Mouse (Mus musculus) testis, adult 2 months (tissue): ENCODE measurements around the gene Amigo1. TPM values are rescaled to one million over a fixed set of nuclear protein-coding genes. Genes with fewer than 3 reads are reported as not detected.

ENCODE experiments used
- H3K27ac ChIP-seq: fragments of 200-500 bp; 2 replicates; pipeline ENCODE4 v1.5.1; 2012; ENCODE audit warnings: low read depth, low read length; ENCODE audit not compliant: control insufficient read depth, insufficient read depth
- H3K27me3 ChIP-seq: fragments of 200-500 bp; 2 replicates; pipeline ENCODE4 v1.6.1; 2012; ENCODE audit warnings: mild to moderate bottlenecking, low read length, moderate library complexity; ENCODE audit not compliant: control insufficient read depth, insufficient read depth
- H3K36me3 ChIP-seq: fragments of 200-500 bp; 2 replicates; pipeline ENCODE4 v1.6.1; 2012; ENCODE audit warnings: mild to moderate bottlenecking, low read length; ENCODE audit not compliant: control insufficient read depth, insufficient read depth
- H3K4me1 ChIP-seq: fragments of 200-500 bp; 2 replicates; pipeline ENCODE4 v1.6.1; 2012; ENCODE audit warnings: low read length; ENCODE audit not compliant: control insufficient read depth, insufficient read depth
- H3K4me3 ChIP-seq: fragments of 200-500 bp; 2 replicates; pipeline ENCODE4 v1.5.1; 2012; ENCODE audit warnings: low read depth, mild to moderate bottlenecking, low read length, moderate library complexity, mixed read lengths; ENCODE audit not compliant: control insufficient read depth
- CTCF ChIP-seq: fragments of 200-500 bp; IDR thresholded peaks from 2 replicates; pipeline ENCODE4 v1.5.1; 2012; ENCODE audit warnings: low read depth, mild to moderate bottlenecking, inconsistent platforms, low read length, moderate library complexity; ENCODE audit not compliant: control insufficient read depth, insufficient read depth, insufficient replicate concordance
- POLR2A ChIP-seq: fragments of 200-500 bp; IDR thresholded peaks from 2 replicates; pipeline ENCODE4 v1.6.1; 2012; ENCODE audit warnings: low read depth, mild to moderate bottlenecking, inconsistent platforms, low read length, moderate library complexity; ENCODE audit not compliant: control insufficient read depth
- polyA plus RNA-seq: library from polyadenylated mRNA; depleted of rRNA; stranded (reverse); fragments of >200 nt; gene quantifications from 2 replicates; pipeline ENCODE4 v1.2.3, GENCODE M21; 2012

The Amigo1 gene
- polyA plus RNA-seq, 1 experiment = 1.1 TPM

DNA sequence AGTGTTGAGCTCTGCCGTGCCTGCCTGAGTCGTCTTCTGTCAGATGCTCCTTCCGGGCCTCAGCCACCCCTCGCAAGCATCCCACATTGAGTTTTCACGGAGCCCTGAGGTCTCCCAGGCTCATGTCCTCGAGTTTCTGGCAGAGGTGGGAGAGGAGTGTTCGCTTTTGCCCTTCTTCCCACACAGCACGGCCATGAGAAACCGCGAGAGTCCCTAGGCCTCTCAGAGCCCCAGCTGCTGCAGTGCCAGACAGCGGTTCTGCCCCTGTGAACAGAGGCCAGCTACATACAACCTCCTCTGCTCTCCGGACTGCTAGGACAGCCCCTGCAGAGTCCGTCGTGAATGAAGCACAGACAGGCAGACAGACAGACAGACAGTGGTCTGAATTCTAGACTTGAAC, 18.6 kb upstream of the Amigo1 start:
- Histone ChIP-seq H3K27ac (no peak overlapping the region), H3K4me1 (peaks cover 14% of the 10 kb centered on the region), H3K4me3 (no peak overlapping the region)

DNA sequence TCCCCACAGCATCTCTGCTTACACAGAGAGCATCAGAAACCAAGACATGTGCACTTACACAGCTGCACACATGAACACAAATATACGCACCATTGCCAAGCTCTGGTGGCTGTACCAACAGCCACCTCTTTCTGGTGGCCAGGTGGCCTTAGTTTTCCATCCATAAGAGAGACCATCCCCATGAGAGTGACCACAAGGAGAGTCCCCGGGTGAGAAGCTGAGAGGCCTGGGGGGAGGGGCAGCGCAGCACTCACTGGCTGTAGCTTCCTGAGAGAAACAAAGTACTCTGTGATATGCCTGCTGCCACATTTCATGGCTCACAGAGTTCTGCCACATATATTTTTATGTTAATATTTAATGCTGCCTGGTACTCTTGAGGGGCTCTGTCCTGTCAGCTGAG, 16.9 kb upstream of the Amigo1 start:
- H3K4me1 ChIP-seq = peaks cover 12% of the 10 kb centered on the region
- no peak for TF ChIP-seq CTCF
- no peak for TF ChIP-seq POLR2A

More for the DNA sequence above, 18.6 kb upstream of the Amigo1 start:
- Histone ChIP-seq H3K27me3 (no peaks in the 10 kb centered on the region), H3K36me3 (no peaks in the 10 kb centered on the region)
- no peak for TF ChIP-seq CTCF
- TF ChIP-seq POLR2A = no peak

DNA sequence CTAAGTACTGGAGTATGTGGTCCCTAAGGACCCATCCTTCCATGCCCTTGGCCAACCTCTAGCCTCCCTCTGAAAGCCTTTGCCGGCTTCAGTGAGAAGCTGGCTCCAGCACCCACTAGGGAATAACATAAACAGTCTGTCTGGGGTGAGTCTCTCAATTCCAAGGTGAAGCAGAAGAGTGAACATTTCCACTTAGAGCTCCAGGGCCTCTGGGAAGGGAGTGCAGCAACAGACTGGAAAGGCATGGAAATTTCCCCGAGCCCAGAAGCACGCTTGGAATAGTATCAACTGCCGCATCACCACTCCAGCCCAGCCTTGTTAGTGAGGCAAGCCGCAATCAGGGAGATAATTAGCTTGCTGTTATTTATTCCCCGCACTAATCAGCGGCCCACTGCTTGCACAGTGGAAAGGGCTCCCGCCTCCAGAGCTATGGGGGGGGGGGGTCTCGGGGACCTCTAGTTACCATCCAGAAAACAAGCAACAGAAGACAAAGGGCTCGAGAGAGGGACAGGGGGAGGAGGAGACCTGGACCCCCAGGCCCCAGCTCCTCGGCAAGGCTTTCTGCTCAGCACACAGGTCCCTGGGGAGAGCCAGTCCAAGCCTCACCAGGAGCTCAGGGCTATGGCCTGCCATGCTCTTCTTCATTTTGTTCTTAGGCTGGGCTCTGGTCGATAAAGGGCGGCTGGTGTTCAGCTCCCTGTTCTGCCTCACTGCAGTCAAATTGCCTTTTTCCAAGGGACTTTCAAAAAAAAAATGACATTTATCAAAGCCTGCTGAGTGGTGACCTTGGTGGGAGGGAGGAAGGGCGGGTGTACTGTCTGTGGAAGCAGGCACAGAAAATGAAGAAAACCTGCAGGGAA, 11.2 kb upstream of the Amigo1 start:
- no peaks in the 10 kb centered on the region for H3K36me3 ChIP-seq
- TF ChIP-seq CTCF (no peak), POLR2A (no peak)
- no peaks in the 10 kb centered on the region for H3K27me3 ChIP-seq
- H3K4me1 ChIP-seq = peaks cover 3% of the 10 kb centered on the region; the same call in 1 of the 2 replicates
- no peak overlapping the region for H3K27ac ChIP-seq
- H3K4me3 ChIP-seq = no peak overlapping the region

More for the DNA sequence above, 16.9 kb upstream of the Amigo1 start:
- no peak overlapping the region for H3K4me3 ChIP-seq
- no peak overlapping the region for H3K27ac ChIP-seq
- H3K27me3 ChIP-seq = no peaks in the 10 kb centered on the region
- H3K36me3 ChIP-seq = no peaks in the 10 kb centered on the region

DNA sequence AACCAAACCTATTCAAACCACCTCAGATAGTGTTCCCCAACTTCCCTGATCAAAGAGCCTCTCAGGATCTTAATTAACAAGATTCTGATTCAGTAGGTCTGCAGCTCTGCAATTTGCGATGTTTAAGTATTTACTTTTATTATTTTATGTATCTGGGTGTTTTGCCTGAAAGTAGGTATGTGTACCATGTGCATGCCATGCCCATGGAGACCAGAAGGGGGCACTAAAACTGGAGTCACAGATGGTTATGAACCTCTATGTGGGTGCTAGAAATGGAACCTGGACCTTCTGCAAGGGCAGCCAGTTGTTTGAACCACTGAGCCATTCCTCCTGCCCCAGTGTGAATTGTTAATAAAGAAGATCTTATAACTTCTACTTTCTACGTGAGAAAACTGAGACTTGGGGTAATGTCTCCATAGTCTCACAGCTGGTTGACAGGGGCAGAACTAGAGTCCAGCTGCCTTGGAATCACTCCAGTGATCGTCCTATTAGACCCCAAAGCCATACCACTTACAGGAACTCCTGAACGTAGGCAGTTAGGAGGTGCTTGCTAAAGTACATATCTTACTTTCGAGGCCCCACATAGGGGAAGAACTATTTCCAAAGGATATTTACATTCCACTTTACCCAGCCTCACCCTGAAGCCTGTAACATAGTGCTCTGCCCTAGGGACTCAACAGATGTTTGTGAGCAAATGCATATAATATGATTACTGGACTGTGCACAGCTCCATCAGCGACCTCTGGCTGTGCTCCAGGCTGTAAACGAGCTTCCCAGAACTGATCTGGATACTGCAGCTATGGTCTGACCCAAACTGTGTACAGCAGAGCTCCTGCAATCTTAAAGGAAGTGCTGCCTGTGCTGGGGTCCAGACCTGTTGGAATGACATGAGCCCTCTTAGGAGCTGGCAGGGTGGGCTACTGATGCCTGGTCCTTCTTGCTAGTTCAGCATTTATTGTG, 7.1 kb upstream of the Amigo1 start:
- Histone ChIP-seq H3K4me3 (no peak overlapping the region), H3K27me3 (no peaks in the 10 kb centered on the region), H3K36me3 (no peaks in the 10 kb centered on the region), H3K4me1 (peaks cover 3% of the 10 kb centered on the region; the same call in 1 of the 2 replicates), H3K27ac (no peak overlapping the region)
- TF ChIP-seq POLR2A (no peak), CTCF (no peak)

DNA sequence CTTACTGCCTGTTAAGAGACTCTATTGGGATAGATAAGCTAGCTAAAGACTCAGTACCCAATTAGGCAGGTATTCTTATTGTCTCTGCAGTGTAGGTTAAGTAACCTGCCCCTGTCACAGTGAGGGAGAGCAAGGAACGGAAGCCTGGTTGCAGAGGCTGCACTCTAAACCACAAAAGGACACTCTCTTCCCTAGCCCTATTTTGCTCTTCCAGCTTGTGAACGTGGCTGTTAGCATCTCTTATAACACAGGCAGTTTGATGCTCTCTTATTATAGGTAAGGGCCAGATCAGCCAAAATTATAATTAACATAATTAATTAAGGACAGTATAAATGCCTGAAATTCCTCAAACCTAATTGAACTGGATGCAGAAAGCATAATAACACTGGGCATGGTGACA, 5.6 kb upstream of the Amigo1 start:
- Histone ChIP-seq H3K27me3 (no peaks in the 10 kb centered on the region), H3K4me1 (no peaks in the 10 kb centered on the region; the same call in 1 of the 2 replicates), H3K27ac (no peak overlapping the region), H3K4me3 (no peak overlapping the region), H3K36me3 (no peaks in the 10 kb centered on the region)
- no peak for TF ChIP-seq POLR2A

DNA sequence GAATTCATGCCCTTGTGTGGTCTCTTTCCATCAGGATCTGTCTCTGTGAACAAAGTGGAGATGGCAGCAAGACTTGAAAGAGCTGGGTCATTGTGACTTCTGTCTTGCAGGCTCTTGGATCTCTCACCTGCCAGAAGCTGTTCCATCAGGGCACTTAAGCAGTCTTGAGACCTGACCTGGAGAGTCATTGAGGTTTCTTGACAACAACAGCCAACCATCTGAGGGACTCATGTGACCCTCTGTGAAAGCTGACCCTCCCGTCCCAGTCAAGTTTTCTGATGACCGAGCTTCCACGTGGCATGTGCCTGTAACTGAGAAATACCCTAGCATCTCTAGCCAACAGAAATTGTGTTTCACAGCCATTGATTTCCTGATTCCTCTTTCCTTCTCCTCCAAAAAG, 1.4 kb upstream of the Amigo1 start:
- TF ChIP-seq CTCF (no peak), POLR2A (no peak)
- no peak overlapping the region for H3K4me3 ChIP-seq
- H3K27ac ChIP-seq = no peak overlapping the region
- H3K27me3 ChIP-seq = no peaks in the 10 kb centered on the region
- no peaks in the 10 kb centered on the region for H3K36me3 ChIP-seq
- H3K4me1 ChIP-seq = peaks cover 7% of the 10 kb centered on the region
